Comparison of ENCODE assay signal across 11 mouse cellular contexts in the genomic region with DNA sequence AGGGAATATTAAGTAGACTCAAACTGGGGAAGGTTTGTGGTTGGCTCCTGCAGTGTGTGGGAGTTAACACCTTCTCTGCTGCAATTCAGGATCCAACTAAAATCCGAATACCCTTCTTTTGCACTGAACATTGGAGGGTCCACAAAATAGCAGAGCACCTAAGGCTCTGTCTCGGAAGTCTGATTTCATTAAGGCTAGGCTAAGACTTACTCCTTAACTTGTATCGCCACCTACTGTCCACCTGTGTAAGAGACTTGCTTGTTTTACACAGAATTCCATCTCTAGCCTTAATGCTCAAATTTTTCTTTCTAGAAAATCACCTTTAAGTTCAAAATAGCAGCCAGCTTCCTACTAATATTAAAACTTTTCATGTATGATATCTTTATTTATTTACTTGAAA.
DNase-seq lines count a peak whose midpoint lies in the region; ATAC-seq lines count a peak whose summit lies in the region.
"Had no signal": no experiment of that assay in that cellular context is flagged by ENCODE, and none has a peak within 500 bp of the region (broad histone marks: within the 10 kb centered on the region; RNA-seq: fewer than 3 reads in every experiment).

No protein-coding gene starts in this region.

- no peak for DNase-seq in frontal cortex, postnatal 10 days (ENCODE audit: low spot score in 2 of 2)
- peak; percentile 4 for DNase-seq in ovary, postnatal 14 days (ENCODE audit: low spot score)
- DNase-seq in ovary, postnatal 36 days (ENCODE audit: low spot score), result no peak
- DNase-seq in telencephalon, adult 2 months (ENCODE audit: low read depth, low spot score), result peak; percentile 60
- DNase-seq in cerebellum, postnatal 4 days (ENCODE audit: low spot score in 2 of 2), result no peak
- DNase-seq in kidney, postnatal 36 days, result no peak
- DNase-seq: kidney, postnatal 10 days; liver, embryonic 13.5 days; thymus, postnatal 14 days had no signal

- peak; percentile 78 for ATAC-seq in frontal cortex, adult (ENCODE audit: low TSS enrichment)
- ATAC-seq in granulocyte monocyte progenitor cell, adult 5-6 weeks (replicated peaks; ENCODE audit: poor library complexity, severe bottlenecking), result peak; percentile 75

Comparison
In these comparisons a context has a peak if more than half of its experiments do, and no peak if none do; other contexts are left out.
1. DNase-seq: peak in ovary, postnatal 14 days (single experiment) and telencephalon, adult 2 months (single experiment); none in frontal cortex, postnatal 10 days (0 of 2), ovary, postnatal 36 days (single experiment), cerebellum, postnatal 4 days (0 of 2) and kidney, postnatal 36 days (0 of 2).